Mouse (Mus musculus): ENCODE measurements around the gene P4hb.

GRCm38 (mm10) chr11:120520498-120520897 lies 52.6 kb downstream of the P4hb start:
- TF ChIP-seq POLR2A (IDR thresholded peaks at IDR 0.05; ENCODE audit: insufficient read depth, low read length) (no peak), CTCF (IDR thresholded peaks at IDR 0.05; ENCODE audit: low read depth, low read length) (no peak)
